ENCODE assay signal across 12 mouse cellular contexts in genomic region chr8:105621841-105622240, GRCm38 (mm10). TPM values are rescaled to one million over a fixed set of nuclear protein-coding genes. Genes with fewer than 3 reads are reported as not detected.
DNase-seq lines count a peak whose midpoint lies in the region; ATAC-seq and TF ChIP-seq lines count a peak whose summit lies in the region.
"Had no signal": no experiment of that assay in that cellular context is flagged by ENCODE, and none has a peak within 500 bp of the region (broad histone marks: within the 10 kb centered on the region; RNA-seq: fewer than 3 reads in every experiment).

No protein-coding gene starts in this region.

- DNase-seq in kidney, adult 8-10 months: no peak
- DNase-seq in embryonic facial prominence, embryonic 10.5 days (ENCODE audit: low spot score): no peak
- no peak for DNase-seq in adrenal gland, postnatal 10 days
- no peak for DNase-seq in lung, postnatal 10 days
- no peak for DNase-seq in embryo, embryonic 9.5 days (ENCODE audit: extremely low spot score)

- H3K4me3 ChIP-seq in kidney, embryonic 16.5 days (ENCODE audit: low read length): no peak overlapping the region
- H3K4me3 ChIP-seq in E14TG2a.4 (replicated peaks; ENCODE audit: low read length): peak overlapping the region; percentile 20; the same call in 1 of the 2 replicates
- H3K4me3 ChIP-seq in embryonic facial prominence, embryonic 10.5 days: peak overlapping the region; percentile 27; the same call in 1 of the 2 replicates
- H3K4me3 ChIP-seq in limb, embryonic 13.5 days: no peak overlapping the region

- H3K4me1 ChIP-seq in kidney, embryonic 16.5 days (ENCODE audit: insufficient read depth, low read length): peaks cover 39% of the 10 kb centered on the region
- peaks cover 92% of the 10 kb centered on the region for H3K4me1 ChIP-seq in E14TG2a.4 (replicated peaks; ENCODE audit: low read depth, low read length)
- H3K4me1 ChIP-seq in embryonic facial prominence, embryonic 10.5 days: peaks cover 44% of the 10 kb centered on the region
- peaks cover 40% of the 10 kb centered on the region for H3K4me1 ChIP-seq in limb, embryonic 13.5 days

- 59% methylated on average over 4 of the region's 4 CpGs for WGBS in kidney, embryonic 16.5 days
- 88% methylated on average over 4 of the region's 4 CpGs for WGBS in embryonic facial prominence, embryonic 10.5 days
- WGBS in limb, embryonic 13.5 days: 77% methylated on average over 4 of the region's 4 CpGs

- H3K9ac ChIP-seq in kidney, embryonic 16.5 days (replicated peaks; ENCODE audit: low read length): peak overlapping the region; percentile 42; the same call in 1 of the 2 replicates
- H3K9ac ChIP-seq in limb, embryonic 13.5 days: no peak overlapping the region
- H3K9ac ChIP-seq: liver, embryonic 14.5 days had no signal

- no peaks in the 10 kb centered on the region for H3K9me3 ChIP-seq in kidney, embryonic 16.5 days (ENCODE audit: low read length)
- no peaks in the 10 kb centered on the region for H3K9me3 ChIP-seq in E14TG2a.4 (ENCODE audit: low read length)
- no peaks in the 10 kb centered on the region for H3K9me3 ChIP-seq in embryonic facial prominence, embryonic 10.5 days
- H3K9me3 ChIP-seq in limb, embryonic 13.5 days: no peaks in the 10 kb centered on the region
- H3K9me3 ChIP-seq: G1E had no signal

- ATAC-seq in kidney, embryonic 16.5 days (ENCODE audit: low FRiP score, low TSS enrichment): no peak
- no peak for ATAC-seq in limb, embryonic 13.5 days (ENCODE audit: low FRiP score, low read depth)

- 0 out of 2 replicates have a peak overlapping the region, but pooled peaks have one; percentile 8 for H3K4me2 ChIP-seq in kidney, embryonic 16.5 days (replicated peaks; ENCODE audit: low read depth, low read length)
- no peak overlapping the region for H3K4me2 ChIP-seq in limb, embryonic 13.5 days (replicated peaks)

- H3K27ac ChIP-seq in kidney, embryonic 16.5 days (ENCODE audit: low read length): peak overlapping the region; percentile 92
- peak overlapping the region; percentile 27 for H3K27ac ChIP-seq in embryonic facial prominence, embryonic 10.5 days (replicated peaks)
- peak overlapping the region; percentile 79 for H3K27ac ChIP-seq in limb, embryonic 13.5 days
- H3K27ac ChIP-seq: liver, embryonic 14.5 days had no signal

- H3K27me3 ChIP-seq in kidney, embryonic 16.5 days (ENCODE audit: insufficient read depth, low read length): no peaks in the 10 kb centered on the region
- no peaks in the 10 kb centered on the region for H3K27me3 ChIP-seq in E14TG2a.4 (ENCODE audit: insufficient read depth, low read length)
- H3K27me3 ChIP-seq in embryonic facial prominence, embryonic 10.5 days (replicated peaks; ENCODE audit: low read depth, poor library complexity, severe bottlenecking): no peaks in the 10 kb centered on the region
- no peaks in the 10 kb centered on the region for H3K27me3 ChIP-seq in limb, embryonic 13.5 days

- peaks cover 50% of the 10 kb centered on the region for H3K36me3 ChIP-seq in kidney, embryonic 16.5 days (ENCODE audit: insufficient read depth, low read length)
- peaks cover 49% of the 10 kb centered on the region for H3K36me3 ChIP-seq in E14TG2a.4 (ENCODE audit: insufficient read depth, low read length)
- peaks cover 65% of the 10 kb centered on the region for H3K36me3 ChIP-seq in embryonic facial prominence, embryonic 10.5 days (replicated peaks)
- H3K36me3 ChIP-seq in limb, embryonic 13.5 days: peaks cover 55% of the 10 kb centered on the region

- no peak for TF ChIP-seq CTCF in E14TG2a.4 (conservative IDR thresholded peaks at IDR 0.05; ENCODE audit: low read length)

RNA-seq across cellular contexts. Expression of gene Ctcf, which starts 14.5 kb away (rescaled TPM):
- 117 and 134 TPM in 2 replicates for polyA plus RNA-seq in kidney, embryonic 16.5 days (2015; fragmentation: Nextera tagmentation; extraction: Ambion mirVana)
- polyA plus RNA-seq in embryonic facial prominence, embryonic 10.5 days (2016; fragmentation: Nextera tagmentation; extraction: Ambion mirVana): 136 and 137 TPM in 2 replicates
- 140 and 142 TPM in 2 replicates for polyA plus RNA-seq in limb, embryonic 13.5 days (2015; fragmentation: Nextera tagmentation; extraction: Ambion mirVana)
- 10 to 100 TPM; 53.0 to 62.3 TPM for total RNA-seq in adrenal gland, postnatal 10 days (2021)

RNA-seq across cellular contexts. Expression of gene Agrp, which starts 15.4 kb away (rescaled TPM):
- 0.84 and 1.2 TPM in 2 replicates for polyA plus RNA-seq in kidney, embryonic 16.5 days (2015; fragmentation: Nextera tagmentation; extraction: Ambion mirVana)
- 0.59 and 0.64 TPM in 2 replicates for polyA plus RNA-seq in embryonic facial prominence, embryonic 10.5 days (2016; fragmentation: Nextera tagmentation; extraction: Ambion mirVana)
- 1.9 and 2.0 TPM in 2 replicates for polyA plus RNA-seq in limb, embryonic 13.5 days (2015; fragmentation: Nextera tagmentation; extraction: Ambion mirVana)
- total RNA-seq in adrenal gland, postnatal 10 days (2021): 1 to 10 TPM in 1 of 2 experiments, under 1 TPM in 1; 0.97 to 1.3 TPM
- total RNA-seq: G1E; heart, postnatal 10 days had no signal
- polyA plus RNA-seq: G1E; testis, adult 2 months had no signal

RNA-seq across cellular contexts. Expression of gene Ripor1, which starts 16.8 kb away (rescaled TPM):
- polyA plus RNA-seq in kidney, embryonic 16.5 days (2015; fragmentation: Nextera tagmentation; extraction: Ambion mirVana): 44.5 and 46.3 TPM in 2 replicates
- polyA plus RNA-seq in embryonic facial prominence, embryonic 10.5 days (2016; fragmentation: Nextera tagmentation; extraction: Ambion mirVana): 13.5 and 15.9 TPM in 2 replicates
- polyA plus RNA-seq in limb, embryonic 13.5 days (2015; fragmentation: Nextera tagmentation; extraction: Ambion mirVana): 20.1 and 20.2 TPM in 2 replicates
- 10 to 100 TPM; 30.4 to 34.5 TPM for total RNA-seq in adrenal gland, postnatal 10 days (2021)

RNA-seq across cellular contexts. Expression of gene Atp6v0d1, which starts 56.0 kb away (rescaled TPM):
- 106 and 111 TPM in 2 replicates for polyA plus RNA-seq in kidney, embryonic 16.5 days (2015; fragmentation: Nextera tagmentation; extraction: Ambion mirVana)
- polyA plus RNA-seq in embryonic facial prominence, embryonic 10.5 days (2016; fragmentation: Nextera tagmentation; extraction: Ambion mirVana): 64.7 and 64.9 TPM in 2 replicates
- 82.5 and 83.5 TPM in 2 replicates for polyA plus RNA-seq in limb, embryonic 13.5 days (2015; fragmentation: Nextera tagmentation; extraction: Ambion mirVana)
- 10 to 100 TPM; 92.8 to 94.0 TPM for total RNA-seq in adrenal gland, postnatal 10 days (2021)

Comparison
In these comparisons a context has a peak if more than half of its experiments do, and no peak if none do; other contexts are left out.
1. H3K27ac ChIP-seq: peak in every context shown above with its lines; median percentile 92 in kidney, embryonic 16.5 days; 79 in limb, embryonic 13.5 days; 27 in embryonic facial prominence, embryonic 10.5 days.
2. H3K4me3 ChIP-seq: peak in E14TG2a.4 (single experiment) and embryonic facial prominence, embryonic 10.5 days (single experiment); none in kidney, embryonic 16.5 days (single experiment) and limb, embryonic 13.5 days (single experiment).